Mouse (Mus musculus) midbrain, embryonic 13.5 days (tissue): ENCODE measurements around the gene Il1f5. TPM values are rescaled to one million over a fixed set of nuclear protein-coding genes. Genes with fewer than 3 reads are reported as not detected.

ENCODE experiments used
- ATAC-seq: fragments of 200-750 bp; cut with Nextera tagmentation; 2 replicates; pipeline ENCODE4 v1.8.0; 2017; ENCODE audit warnings: mild to moderate bottlenecking, moderate TSS enrichment, moderate library complexity
- H3K27ac ChIP-seq: fragments of 300-500 bp; sonication (generic); 2 replicates; pipeline ENCODE4 v1.5.1; 2015; ENCODE audit warnings: inconsistent platforms, mild to moderate bottlenecking, moderate library complexity
- H3K27me3 ChIP-seq: fragments of 300-500 bp; sonication (generic); 2 replicates; pipeline ENCODE4 v1.6.1; 2015; ENCODE audit warnings: mild to moderate bottlenecking, inconsistent platforms
- H3K36me3 ChIP-seq: fragments of 300-500 bp; sonication (generic); 2 replicates; pipeline ENCODE4 v1.6.1; 2015; ENCODE audit warnings: mild to moderate bottlenecking, inconsistent platforms
- H3K4me1 ChIP-seq: fragments of 300-500 bp; sonication (generic); replicated peaks from 2 replicates; pipeline ENCODE4 v1.6.1; 2015; ENCODE audit warnings: inconsistent platforms
- H3K4me2 ChIP-seq: fragments of 300-500 bp; sonication (generic); replicated peaks from 2 replicates; pipeline ENCODE4 v1.6.1; 2015; ENCODE audit warnings: moderate library complexity, mild to moderate bottlenecking, inconsistent platforms
- H3K4me3 ChIP-seq: fragments of 300-500 bp; sonication (generic); replicated peaks from 2 replicates; pipeline ENCODE4 v1.5.1; 2015; ENCODE audit warnings: mild to moderate bottlenecking, inconsistent platforms
- H3K9ac ChIP-seq: fragments of 300-500 bp; sonication (generic); replicated peaks from 2 replicates; pipeline ENCODE4 v1.6.1; 2015; ENCODE audit warnings: mild to moderate bottlenecking, inconsistent platforms
- H3K9me3 ChIP-seq: fragments of 300-500 bp; sonication (generic); 2 replicates; pipeline ENCODE4 v1.6.1; 2016; ENCODE audit warnings: mild to moderate bottlenecking, inconsistent platforms
- WGBS: fragments of 180-500 bp; shearing (Covaris S2); methylation state at CpG from one replicate; pipeline ENCODE4 v1.1.7; 2015; 5-methylcytosine and 5-hydroxymethylcytosine counted together
- polyA plus RNA-seq: library from polyadenylated mRNA; unstranded; fragments of >200 nt; fragmentation: Nextera tagmentation; extraction: Ambion mirVana; gene quantifications from 2 replicates; pipeline ENCODE4 v1.2.1, GENCODE M21; 2015

Il1f5 gene
- polyA plus RNA-seq, result not detected in 2 replicates

GRCm38 (mm10) chr2:24276654-24277053 is at the start of gene Il1f5:
Il1f5 (plus strand) TSS chr2:24276954.
- H3K27me3 ChIP-seq, result no peaks in the 10 kb centered on the region
- no peak within 1 kb of the TSS for H3K9ac ChIP-seq
- no peak for ATAC-seq
- H3K4me1 ChIP-seq, result no peaks in the 10 kb centered on the region
- H3K4me3 ChIP-seq, result no peak within 1 kb of the TSS
- H3K4me2 ChIP-seq, result no peak within 1 kb of the TSS
- H3K27ac ChIP-seq, result no peak within 1 kb of the TSS
- no peaks in the 10 kb centered on the region for H3K36me3 ChIP-seq
- no peaks in the 10 kb centered on the region for H3K9me3 ChIP-seq

DNA sequence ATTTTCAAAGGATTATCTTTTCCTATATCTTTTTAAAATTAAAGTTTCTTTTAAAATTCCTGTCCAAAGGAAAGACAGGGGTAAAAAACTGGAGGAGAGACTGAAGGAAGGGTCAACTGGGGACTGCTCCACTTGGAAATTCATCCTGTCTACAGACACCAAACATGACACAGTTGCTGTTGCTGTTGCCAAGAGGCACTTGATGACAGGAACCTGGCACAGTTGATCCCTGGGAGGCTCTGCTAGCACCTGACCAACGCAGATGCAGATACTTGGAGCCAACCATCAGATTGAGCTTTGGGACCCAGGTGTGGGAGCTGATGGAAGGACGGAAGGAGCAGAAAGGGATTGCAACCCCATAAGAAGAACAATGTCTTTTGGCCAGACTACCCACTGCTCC is 49.6 kb upstream of the Il1f5 start:
- no peak for ATAC-seq
- Histone ChIP-seq H3K27ac (no peak overlapping the region), H3K9ac (no peak overlapping the region), H3K4me2 (no peak overlapping the region), H3K4me1 (no peaks in the 10 kb centered on the region), H3K9me3 (no peaks in the 10 kb centered on the region), H3K27me3 (no peaks in the 10 kb centered on the region), H3K4me3 (no peak overlapping the region), H3K36me3 (no peaks in the 10 kb centered on the region)
- WGBS, result 82% methylated on average over 2 of the region's 2 CpGs

DNA sequence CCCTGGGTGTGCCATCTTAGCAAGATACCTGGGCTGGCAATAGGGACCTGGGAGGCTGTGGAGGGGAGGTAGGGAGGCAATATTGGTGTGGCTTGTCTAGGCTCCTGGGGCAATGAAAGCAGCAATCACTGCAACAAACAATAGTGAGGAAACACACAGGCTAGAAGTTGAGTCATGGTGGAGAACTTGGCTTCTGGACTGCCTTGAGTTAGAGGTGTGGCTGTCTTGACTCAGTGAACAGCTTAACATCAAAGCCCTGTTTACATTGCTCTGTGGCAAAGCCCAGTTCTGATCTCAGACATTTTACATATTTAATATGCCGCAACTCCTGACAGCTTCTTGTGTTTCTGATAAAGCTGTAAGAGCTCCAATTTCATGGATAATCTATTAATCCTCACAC is 9.3 kb upstream of the Il1f5 start:
- H3K4me2 ChIP-seq, result no peak overlapping the region
- H3K9ac ChIP-seq, result no peak overlapping the region
- no peak overlapping the region for H3K4me3 ChIP-seq
- H3K27me3 ChIP-seq, result no peaks in the 10 kb centered on the region
- no peaks in the 10 kb centered on the region for H3K9me3 ChIP-seq
- no peak for ATAC-seq
- H3K27ac ChIP-seq, result no peak overlapping the region
- 84% methylated on average over 1 of the region's 1 CpGs for WGBS
- no peaks in the 10 kb centered on the region for H3K36me3 ChIP-seq
- H3K4me1 ChIP-seq, result no peaks in the 10 kb centered on the region

DNA sequence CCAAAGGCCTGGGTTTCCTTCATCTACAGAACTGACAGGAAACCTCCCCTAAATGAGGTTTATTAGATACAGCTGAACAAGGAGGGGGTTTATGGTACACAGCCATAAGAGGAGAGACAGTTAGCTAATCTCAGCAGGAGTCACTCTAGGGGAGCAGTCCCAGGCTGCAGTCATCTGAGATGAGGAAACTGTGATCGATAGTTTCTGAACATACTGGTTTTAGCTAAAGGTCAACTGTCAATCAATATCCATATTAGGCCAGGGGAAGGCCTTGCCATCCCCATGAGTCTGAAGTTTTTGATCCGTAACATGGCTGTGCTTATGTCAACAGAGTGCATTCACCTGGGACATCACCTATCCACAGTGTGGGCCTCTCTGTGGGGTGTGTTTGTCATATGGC is 3.1 kb upstream of the Il1f5 start:
- Histone ChIP-seq H3K4me1 (no peaks in the 10 kb centered on the region), H3K27me3 (no peaks in the 10 kb centered on the region), H3K4me3 (no peak overlapping the region), H3K36me3 (no peaks in the 10 kb centered on the region), H3K9me3 (no peaks in the 10 kb centered on the region), H3K27ac (no peak overlapping the region), H3K4me2 (no peak overlapping the region), H3K9ac (no peak overlapping the region)
- no peak for ATAC-seq
- 87% methylated on average over 2 of the region's 2 CpGs for WGBS

DNA sequence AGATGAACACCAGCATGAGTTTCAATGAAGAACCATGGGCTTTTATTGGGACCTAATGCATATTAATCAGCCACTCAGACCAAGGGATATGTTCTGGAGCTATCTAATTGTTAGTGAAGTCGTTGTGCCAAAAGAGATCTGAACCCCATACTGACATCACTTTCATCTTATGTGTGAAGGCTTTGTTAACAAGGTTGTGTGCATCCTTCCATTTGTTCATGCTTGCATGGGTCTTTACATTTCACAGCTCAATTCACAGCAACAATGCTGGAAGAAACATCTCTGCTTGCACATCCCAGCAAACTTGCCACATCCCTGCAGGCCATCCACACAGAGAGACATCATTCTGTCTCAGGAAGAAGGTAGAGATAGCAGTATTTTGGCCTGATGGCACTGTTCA is 1.6 kb upstream of the Il1f5 start:
- WGBS, result 16% methylated on average over 1 of the region's 1 CpGs

DNA sequence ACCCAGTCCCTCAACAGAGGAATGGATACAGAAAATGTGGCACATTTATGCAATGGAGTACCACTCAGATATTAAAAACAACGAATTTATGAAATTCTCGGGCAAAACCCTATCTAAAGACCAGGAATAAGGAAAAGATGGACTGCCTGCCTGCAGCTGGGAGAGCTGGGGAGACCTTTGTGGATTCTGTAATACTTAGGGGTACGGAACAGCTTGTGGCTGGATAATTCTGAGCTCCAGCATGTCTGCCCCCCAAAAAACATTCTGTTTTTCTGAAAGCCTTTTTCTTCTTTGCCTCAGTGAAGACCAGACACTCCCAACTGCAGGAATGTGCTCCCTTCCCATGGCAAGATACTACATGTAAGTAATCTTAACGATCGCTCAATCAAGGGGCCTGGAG is 14.1 kb downstream of the Il1f5 start, which contains the start of gene Il1f10:
Il1f10 (plus strand) TSS at position 301 of the 400 bp plus-strand sequence.
- no peaks in the 10 kb centered on the region for H3K27me3 ChIP-seq
- 91% methylated on average over 5 of the region's 5 CpGs for WGBS
- H3K27ac ChIP-seq, result no peak within 1 kb of the TSS
- no peaks in the 10 kb centered on the region for H3K4me1 ChIP-seq
- no peaks in the 10 kb centered on the region for H3K9me3 ChIP-seq
- H3K9ac ChIP-seq, result no peak within 1 kb of the TSS
- no peak within 1 kb of the TSS for H3K4me3 ChIP-seq
- H3K36me3 ChIP-seq, result no peaks in the 10 kb centered on the region
- ATAC-seq, result no peak
- H3K4me2 ChIP-seq, result no peak within 1 kb of the TSS

More for the DNA sequence above, 1.6 kb upstream of the Il1f5 start:
- H3K27ac ChIP-seq, result no peak overlapping the region
- H3K4me1 ChIP-seq, result no peaks in the 10 kb centered on the region
- H3K36me3 ChIP-seq, result no peaks in the 10 kb centered on the region
- ATAC-seq, result no peak
- no peak overlapping the region for H3K4me3 ChIP-seq
- no peak overlapping the region for H3K9ac ChIP-seq
- H3K9me3 ChIP-seq, result no peaks in the 10 kb centered on the region
- H3K4me2 ChIP-seq, result no peak overlapping the region
- H3K27me3 ChIP-seq, result no peaks in the 10 kb centered on the region

DNA sequence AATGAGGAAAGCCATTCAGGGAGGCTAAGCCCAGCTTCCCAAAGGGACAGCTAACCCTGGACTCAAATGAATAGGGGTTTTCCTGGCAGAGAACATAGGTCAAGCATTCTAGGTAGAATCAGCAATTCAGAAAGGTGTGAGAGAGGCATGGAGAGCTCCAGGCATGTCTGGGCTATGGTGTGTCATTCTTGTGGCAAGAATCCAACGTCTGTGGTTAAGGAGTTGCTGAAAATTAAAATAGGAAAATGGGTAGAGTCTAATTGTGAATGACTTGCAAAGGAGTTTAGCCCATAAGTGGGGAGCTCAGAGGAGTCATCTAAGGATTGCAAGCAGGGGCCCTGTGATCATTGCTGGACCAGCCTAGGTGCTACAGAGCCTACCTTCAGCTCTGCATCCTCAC is 17.9 kb downstream of the Il1f5 start:
- ATAC-seq, result no peak
- Histone ChIP-seq H3K9ac (no peak overlapping the region), H3K4me1 (no peaks in the 10 kb centered on the region), H3K4me3 (no peak overlapping the region), H3K36me3 (no peaks in the 10 kb centered on the region), H3K9me3 (no peaks in the 10 kb centered on the region), H3K27ac (no peak overlapping the region), H3K27me3 (no peaks in the 10 kb centered on the region), H3K4me2 (no peak overlapping the region)
- WGBS, result 49% methylated on average over 1 of the region's 1 CpGs

GRCm38 (mm10) chr2:24296837-24297236 is 20.1 kb downstream of the Il1f5 start:
- Histone ChIP-seq H3K4me1 (no peaks in the 10 kb centered on the region), H3K27me3 (no peaks in the 10 kb centered on the region), H3K9ac (no peak overlapping the region), H3K36me3 (no peaks in the 10 kb centered on the region), H3K27ac (no peak overlapping the region), H3K4me2 (no peak overlapping the region), H3K4me3 (no peak overlapping the region), H3K9me3 (no peaks in the 10 kb centered on the region)
- peak; percentile 45; the same call in 1 of the 2 replicates for ATAC-seq
- 14% methylated on average over 3 of the region's 3 CpGs for WGBS

DNA sequence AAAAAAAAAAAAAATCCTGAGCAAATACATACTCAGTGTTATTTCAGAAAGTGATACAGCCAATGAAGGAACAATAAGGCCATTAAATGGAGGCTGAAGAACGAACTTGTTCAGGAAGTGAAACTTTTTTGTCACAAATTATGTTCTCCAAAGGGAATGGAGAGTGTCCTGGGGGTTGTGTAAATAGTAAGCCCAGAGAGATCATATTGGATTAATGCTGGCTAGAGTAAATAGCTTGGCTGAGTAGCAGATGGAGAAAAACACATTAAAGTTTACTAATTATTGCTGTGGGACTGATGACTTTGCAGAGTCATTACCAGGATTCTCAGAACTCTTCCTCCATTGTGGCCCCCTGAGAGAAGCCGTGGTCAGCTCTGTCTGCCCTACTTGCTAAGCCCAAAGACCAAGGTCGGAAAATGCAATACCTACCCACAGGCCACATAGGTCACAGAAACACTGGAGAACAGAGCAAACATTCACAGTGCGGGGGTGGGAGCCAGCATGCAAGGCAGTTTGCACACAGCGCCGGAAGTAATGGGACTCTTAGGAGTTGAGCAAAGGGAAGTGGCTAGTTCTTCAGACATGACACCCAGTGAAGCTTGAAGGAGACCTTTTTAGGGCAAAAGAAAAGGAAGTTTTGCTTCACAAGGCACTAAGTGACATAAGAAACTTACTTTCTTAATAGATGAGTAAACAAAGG is 34.7 kb downstream of the Il1f5 start:
- WGBS, result 79% methylated on average over 6 of the region's 6 CpGs
- Histone ChIP-seq H3K27me3 (no peaks in the 10 kb centered on the region), H3K4me1 (no peaks in the 10 kb centered on the region), H3K27ac (no peak overlapping the region), H3K9ac (no peak overlapping the region), H3K9me3 (no peaks in the 10 kb centered on the region), H3K36me3 (no peaks in the 10 kb centered on the region), H3K4me2 (no peak overlapping the region), H3K4me3 (no peak overlapping the region)
- no peak for ATAC-seq

GRCm38 (mm10) chr2:24316919-24317318 is 40.2 kb downstream of the Il1f5 start:
- no peak overlapping the region for H3K4me3 ChIP-seq
- no peaks in the 10 kb centered on the region for H3K36me3 ChIP-seq
- no peak overlapping the region for H3K27ac ChIP-seq
- H3K4me2 ChIP-seq, result no peak overlapping the region
- no peaks in the 10 kb centered on the region for H3K27me3 ChIP-seq
- H3K9me3 ChIP-seq, result no peaks in the 10 kb centered on the region
- 86% methylated on average over 1 of the region's 1 CpGs for WGBS
- no peak overlapping the region for H3K9ac ChIP-seq
- no peaks in the 10 kb centered on the region for H3K4me1 ChIP-seq
- no peak for ATAC-seq

DNA sequence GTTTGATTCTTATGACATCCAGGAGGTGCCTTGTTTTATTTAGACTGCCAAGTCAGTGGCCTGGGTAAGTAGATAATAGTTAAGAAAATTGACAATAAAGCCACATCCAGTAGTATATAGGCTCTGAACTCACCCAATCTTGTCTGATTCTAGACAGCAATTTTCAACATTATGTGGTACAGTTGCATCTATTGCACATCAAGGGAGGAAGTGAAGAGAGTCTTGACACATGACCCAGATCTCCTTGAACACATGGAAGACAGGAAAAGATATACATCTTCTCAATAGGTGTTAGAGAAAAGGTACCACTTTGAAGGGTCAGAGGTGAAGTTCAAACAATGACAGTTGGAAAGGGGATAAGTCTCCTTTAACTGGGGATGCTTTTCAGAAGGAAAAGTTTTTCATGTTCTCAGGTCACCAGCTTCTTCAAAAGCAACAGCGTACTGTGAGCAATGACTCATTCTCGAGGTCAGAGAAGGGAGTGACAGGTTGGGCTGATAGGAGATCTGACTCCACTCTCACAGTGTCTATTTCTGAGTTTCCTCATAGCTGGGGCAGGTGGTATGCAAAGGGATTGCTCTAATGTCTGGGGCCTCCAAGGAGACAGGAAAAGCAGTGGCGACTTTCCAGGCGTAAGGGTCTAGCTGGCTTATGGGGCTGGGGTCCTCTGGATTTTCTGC is 41.3 kb downstream of the Il1f5 start:
- Histone ChIP-seq H3K4me1 (no peaks in the 10 kb centered on the region), H3K4me3 (no peak overlapping the region), H3K9me3 (no peaks in the 10 kb centered on the region), H3K36me3 (no peaks in the 10 kb centered on the region), H3K27me3 (no peaks in the 10 kb centered on the region), H3K9ac (no peak overlapping the region), H3K4me2 (no peak overlapping the region), H3K27ac (no peak overlapping the region)
- 83% methylated on average over 4 of the region's 4 CpGs for WGBS
- no peak for ATAC-seq
